In genomic region chr1:194976164-194976516, GRCm38 (mm10) we compare ENCODE assay signal across 8 mouse cellular contexts. TPM values are rescaled to one million over a fixed set of nuclear protein-coding genes. Genes with fewer than 3 reads are reported as not detected.
DNase-seq lines count a peak whose midpoint lies in the region; ATAC-seq and TF ChIP-seq lines count a peak whose summit lies in the region.

No protein-coding gene starts in this region.

- peak overlapping the region; percentile 81 for H3K27ac ChIP-seq in brown adipose tissue, adult 24 weeks (replicated peaks; ENCODE audit: low read depth, low read length)
- peak overlapping the region; percentile 83 for H3K27ac ChIP-seq in heart, embryonic 13.5 days (replicated peaks)
- H3K27ac ChIP-seq in kidney, postnatal 0 days = peak overlapping the region; percentile 48
- peak overlapping the region; percentile 80 for H3K27ac ChIP-seq in liver, adult 2 months (replicated peaks; ENCODE audit: insufficient read depth, low read depth, low read length)

- WGBS in heart, embryonic 13.5 days = under 1% methylated on average over 42 of the region's 42 CpGs
- WGBS in kidney, postnatal 0 days = under 1% methylated on average over 38 of the region's 42 CpGs
- 0% methylated on average over 41 of the region's 42 CpGs for WGBS in liver, adult 2 months

- peaks cover 17% of the 10 kb centered on the region; the same call in 1 of the 2 replicates for H3K79me2 ChIP-seq in liver, adult 2 months (ENCODE audit: control insufficient read depth, insufficient read depth, low read length)
- H3K79me2 ChIP-seq in myocyte (ENCODE audit: control insufficient read depth, insufficient read depth) = no peaks in the 10 kb centered on the region

- peak; percentile 85 for DNase-seq in kidney, postnatal 0 days (ENCODE audit: low spot score)
- DNase-seq in liver, adult 2 months (ENCODE audit: extremely low read depth, low read depth, low spot score) = peak; percentile 64
- DNase-seq in spleen, postnatal 4 days (ENCODE audit: low spot score in 2 of 2) = peak; percentile 85 to 95

- peak; percentile 79 for TF ChIP-seq POLR2A in liver, adult 2 months (IDR thresholded peaks at IDR 0.05; ENCODE audit: extremely low read depth, insufficient read depth, low read length)
- peak; percentile 85 for TF ChIP-seq POLR2A in myocyte (IDR thresholded peaks at IDR 0.05; ENCODE audit: insufficient read length, low read depth)

- ATAC-seq in CD4-positive, CD25-positive, alpha-beta regulatory T cell, adult 4 months = peak; percentile 81
- peak; percentile 91 for ATAC-seq in erythroid progenitor cell, adult 5-6 weeks (replicated peaks; ENCODE audit: low FRiP score, poor library complexity, severe bottlenecking)
- peak; percentile 85 for ATAC-seq in heart, embryonic 13.5 days (ENCODE audit: extremely low read depth, insufficient number of reproducible peaks, low FRiP score, low TSS enrichment)
- ATAC-seq in kidney, postnatal 0 days (replicated peaks; ENCODE audit: low FRiP score, low read depth) = peak; percentile 91

- peak; percentile 77 for TF ChIP-seq CTCF in kidney, postnatal 0 days (IDR thresholded peaks at IDR 0.05; ENCODE audit: low read depth)
- TF ChIP-seq CTCF in liver, adult 2 months (IDR thresholded peaks at IDR 0.05; ENCODE audit: low read depth, low read length) = peak; percentile 88

- peak overlapping the region; percentile 92 for H3K9ac ChIP-seq in heart, embryonic 13.5 days
- H3K9ac ChIP-seq in kidney, postnatal 0 days (ENCODE audit: low read depth, low read length) = peak overlapping the region; percentile 69
- H3K9ac ChIP-seq in liver, adult 2 months (ENCODE audit: low read depth, low read length) = peak overlapping the region; percentile 93

- no peaks in the 10 kb centered on the region for H3K9me3 ChIP-seq in heart, embryonic 13.5 days
- H3K9me3 ChIP-seq in kidney, postnatal 0 days (replicated peaks; ENCODE audit: low read length) = no peaks in the 10 kb centered on the region

- 0 out of 2 replicates have a peak, but pooled peaks cover 2% of the 10 kb centered on the region for H3K27me3 ChIP-seq in heart, embryonic 13.5 days (replicated peaks)
- H3K27me3 ChIP-seq in kidney, postnatal 0 days (ENCODE audit: insufficient read depth, low read length) = no peaks in the 10 kb centered on the region
- H3K27me3 ChIP-seq in liver, adult 2 months (ENCODE audit: control insufficient read depth, insufficient read depth, low read length) = no peaks in the 10 kb centered on the region
- H3K27me3 ChIP-seq in myocyte (ENCODE audit: control insufficient read depth, insufficient read depth, insufficient read length) = no peaks in the 10 kb centered on the region

- no peaks in the 10 kb centered on the region for H3K36me3 ChIP-seq in heart, embryonic 13.5 days
- H3K36me3 ChIP-seq in kidney, postnatal 0 days (ENCODE audit: insufficient read depth, low read length) = no peaks in the 10 kb centered on the region
- no peaks in the 10 kb centered on the region for H3K36me3 ChIP-seq in liver, adult 2 months (ENCODE audit: control insufficient read depth, insufficient read depth, low read length)
- H3K36me3 ChIP-seq in myocyte (ENCODE audit: control insufficient read depth, insufficient read depth) = no peaks in the 10 kb centered on the region

- peak overlapping the region; percentile 99 for H3K4me2 ChIP-seq in heart, embryonic 13.5 days
- H3K4me2 ChIP-seq in kidney, postnatal 0 days (ENCODE audit: low read length) = peak overlapping the region; percentile 96
- peak overlapping the region; percentile 79 for H3K4me2 ChIP-seq in myocyte (ENCODE audit: low read depth)

- peak overlapping the region; percentile 43 for H3ac ChIP-seq in myocyte (ENCODE audit: control insufficient read depth, insufficient read length)

- peak overlapping the region; percentile 80 for H3K4me3 ChIP-seq in brown adipose tissue, adult 24 weeks (ENCODE audit: insufficient read depth, low read depth, low read length)
- H3K4me3 ChIP-seq in heart, embryonic 13.5 days = peak overlapping the region; percentile 84
- peak overlapping the region; percentile 52 for H3K4me3 ChIP-seq in kidney, postnatal 0 days (replicated peaks; ENCODE audit: low read depth, low read length)
- H3K4me3 ChIP-seq in liver, adult 2 months (ENCODE audit: insufficient read depth, low read depth, low read length) = peak overlapping the region; percentile 63
- peak overlapping the region; percentile 49 for H3K4me3 ChIP-seq in myocyte

- H3K4me1 ChIP-seq in brown adipose tissue, adult 24 weeks (ENCODE audit: control insufficient read depth, insufficient read depth, insufficient read length, low read length) = peaks cover 13% of the 10 kb centered on the region
- H3K4me1 ChIP-seq in heart, embryonic 13.5 days = peaks cover 23% of the 10 kb centered on the region
- H3K4me1 ChIP-seq in kidney, postnatal 0 days (replicated peaks; ENCODE audit: insufficient read depth, low read length) = peaks cover 14% of the 10 kb centered on the region
- peaks cover 17% of the 10 kb centered on the region for H3K4me1 ChIP-seq in liver, adult 2 months (ENCODE audit: control insufficient read depth, insufficient read depth, low read length)

TF ChIP-seq in myocyte, 11 proteins besides CTCF, POLR2A, EP300 and RAD21:
- TF ChIP-seq POLR2AphosphoS2 (IDR thresholded peaks at IDR 0.05; ENCODE audit: insufficient read length, low read depth) = peak; percentile 68
- peak in 1 of 3 experiments; percentile 16 for TF ChIP-seq MYOD1 (IDR thresholded peaks at IDR 0.05; ENCODE audit: control insufficient read depth in 1 of 3, insufficient read length in 2 of 3, low read depth in 2 of 3)
- no peak for TF ChIP-seq USF1 (IDR thresholded peaks at IDR 0.05; ENCODE audit: low read depth)
- TF ChIP-seq MYOG (IDR thresholded peaks at IDR 0.05; ENCODE audit: control insufficient read depth in 1 of 3, insufficient read depth in 1 of 3, insufficient read length in 2 of 3, low read depth in 2 of 3) = peak in 1 of 3 experiments; percentile 37

RNA-seq across cellular contexts. Expression of gene Cd34, which starts 37.5 kb away (rescaled TPM):
- under 1 TPM in 1 of 2 experiments, not detected in 1; 0.48 TPM for polyA plus RNA-seq in CD4-positive, CD25-positive, alpha-beta regulatory T cell, adult 4 months (2017; shearing (Covaris generic))
- 28.4 and 46.9 TPM in 2 replicates for polyA plus RNA-seq in brown adipose tissue, adult 24 weeks (2012; ENCODE audit: insufficient read depth, insufficient read length, missing spikeins)
- total RNA-seq in erythroid progenitor cell, adult 5-6 weeks (2015; ENCODE audit: low replicate concordance) = 3.2 and 10.1 TPM in 2 replicates
- 4.4 and 5.1 TPM in 2 replicates for total RNA-seq in erythroid progenitor cell, adult 5-6 weeks (2017; ENCODE audit: low replicate concordance)
- polyA plus RNA-seq in heart, embryonic 13.5 days (2015; fragmentation: Nextera tagmentation; extraction: Ambion mirVana) = 84.7 and 88.1 TPM in 2 replicates
- polyA plus RNA-seq in kidney, postnatal 0 days (2015; fragmentation: Nextera tagmentation; extraction: Ambion mirVana) = 84.6 and 91.2 TPM in 2 replicates
- total RNA-seq in liver, adult 2 months (2014; rRNA removed) = 1.7 and 2.4 TPM in 2 replicates
- polyA plus RNA-seq in liver, adult 2 months (2012; rRNA removed) = 0.40 and 0.72 TPM in 2 replicates
- polyA plus RNA-seq in myocyte (2012; fragmentation: generic; extraction: Trizol) = 19.0 TPM

Comparison
In these comparisons a context has a peak if more than half of its experiments do, and no peak if none do; other contexts are left out.
1. Peak in every context shown above with its lines: DNase-seq, ATAC-seq, H3K4me3 ChIP-seq and H3K27ac ChIP-seq.
2. RNA of gene Cd34, which starts 37.5 kb away (polyA plus RNA-seq): 84.7 to 88.1 TPM in heart, embryonic 13.5 days, 84.6 to 91.2 TPM in kidney, postnatal 0 days, 28.4 to 46.9 TPM in brown adipose tissue, adult 24 weeks and 19.0 TPM in myocyte (single experiment); 0.40 to 0.72 TPM in liver, adult 2 months and 0.48 TPM in CD4-positive, CD25-positive, alpha-beta regulatory T cell, adult 4 months; every median in the first group is over 10 times any median in the second.